Mouse (Mus musculus) urinary bladder, postnatal 14 days (tissue): ENCODE measurements around the gene Hoxd8.

Source experiments
- DNase-seq: peaks from one replicate; pipeline ENCODE4 v3.0.0; 2021; ENCODE audit warnings: low spot score

Hoxd8 gene

GRCm38 (mm10) chr2:74686301-74686987 lies 18.0 kb upstream of the Hoxd8 start:
- peak; percentile 78 for DNase-seq

DNA sequence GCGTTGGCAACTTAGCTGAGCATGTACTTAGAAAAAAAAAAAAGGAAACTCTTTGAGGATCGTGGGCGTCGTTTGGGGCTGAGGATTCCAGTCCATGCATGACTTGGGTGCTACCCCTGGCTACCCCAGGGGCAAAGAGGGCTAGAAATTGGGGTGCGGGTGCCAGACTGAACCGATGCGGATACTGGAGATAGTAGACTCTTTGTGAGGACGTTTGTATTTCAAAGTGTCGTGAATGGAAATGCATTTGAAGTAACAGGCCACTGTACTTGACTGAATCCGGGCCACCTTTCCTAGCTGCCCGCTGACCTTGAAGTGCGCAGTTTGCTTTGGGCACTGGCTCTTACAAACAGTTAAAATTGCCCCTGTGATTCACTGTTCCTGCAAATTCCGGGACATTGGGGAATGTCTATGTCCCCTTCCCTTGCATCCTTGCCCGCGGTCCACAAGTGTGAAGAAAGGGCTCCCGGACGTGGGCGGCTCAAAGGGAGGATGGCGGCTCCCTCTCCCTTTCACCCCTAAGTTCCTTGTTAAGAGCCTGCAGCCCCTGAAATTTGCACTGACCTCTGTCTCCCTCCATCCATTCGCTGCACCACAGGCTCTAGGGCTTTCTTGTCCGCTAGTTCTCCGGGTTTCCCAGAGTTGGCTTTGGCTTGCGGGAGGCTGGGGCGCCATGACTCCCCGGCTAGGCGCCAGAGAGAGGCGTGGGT lies 17.3 kb upstream of the Hoxd8 start:
- no peak for DNase-seq

GRCm38 (mm10) chr2:74687698-74688555 lies 16.5 kb upstream of the Hoxd8 start:
- DNase-seq: no peak

DNA sequence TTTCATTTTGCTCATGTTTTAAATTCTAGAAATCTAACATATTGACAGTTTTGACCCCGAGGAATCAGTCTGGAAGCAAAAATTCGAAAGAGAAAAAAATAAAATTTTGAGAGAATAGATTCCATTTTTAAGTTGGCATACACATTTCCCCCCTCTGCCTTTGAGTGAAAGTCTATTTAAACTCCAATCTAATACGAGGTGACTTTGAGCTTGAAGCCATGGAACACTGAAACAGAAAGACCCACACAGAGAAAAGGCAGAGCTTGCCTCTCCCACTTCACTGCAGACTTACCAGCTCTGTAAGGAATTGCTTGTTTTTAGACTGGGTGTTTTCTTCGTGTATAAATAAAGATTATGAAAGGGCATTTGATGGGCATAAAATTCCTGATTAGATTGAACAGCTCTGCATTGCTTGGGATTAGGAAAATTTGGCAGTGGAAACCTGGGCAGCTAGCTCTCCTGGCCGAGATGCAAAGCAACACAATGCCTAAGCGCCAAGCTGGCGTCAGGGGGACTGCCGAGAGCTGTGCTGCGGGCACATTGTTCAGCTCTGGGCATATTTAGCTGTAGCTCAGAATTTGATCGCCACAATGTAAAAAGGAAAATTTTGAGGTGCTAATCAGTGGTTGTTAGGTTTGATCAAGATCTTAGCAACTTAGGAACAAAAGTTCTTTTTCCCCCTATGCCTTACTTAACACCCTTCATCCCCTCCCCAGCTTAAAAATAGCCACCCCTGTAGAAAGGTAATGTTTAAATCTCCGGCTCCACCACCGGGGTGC lies 15.4 kb upstream of the Hoxd8 start:
- no peak for DNase-seq

- no peak for DNase-seq
These were observed 14.7 kb upstream of the Hoxd8 start for GRCm38 (mm10) chr2:74689574-74690337.

DNA sequence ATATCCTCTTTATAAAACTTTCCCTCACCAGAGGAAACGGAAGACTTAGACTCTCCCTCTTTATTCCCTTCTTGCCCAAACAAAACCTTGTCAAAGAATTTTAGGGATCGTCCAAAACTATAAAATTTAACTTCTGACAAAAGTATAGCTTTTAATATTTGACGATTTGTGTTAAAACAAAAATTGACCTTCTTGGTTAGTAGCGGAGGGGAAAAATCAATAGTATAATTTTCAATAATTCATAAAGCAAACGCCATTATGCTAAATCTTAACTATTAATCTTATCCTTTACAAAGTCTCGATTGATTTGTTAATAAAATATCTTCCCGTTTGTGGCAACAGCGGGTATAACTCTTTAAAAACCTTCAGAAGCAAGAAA lies 14.1 kb upstream of the Hoxd8 start:
- DNase-seq: no peak

DNA sequence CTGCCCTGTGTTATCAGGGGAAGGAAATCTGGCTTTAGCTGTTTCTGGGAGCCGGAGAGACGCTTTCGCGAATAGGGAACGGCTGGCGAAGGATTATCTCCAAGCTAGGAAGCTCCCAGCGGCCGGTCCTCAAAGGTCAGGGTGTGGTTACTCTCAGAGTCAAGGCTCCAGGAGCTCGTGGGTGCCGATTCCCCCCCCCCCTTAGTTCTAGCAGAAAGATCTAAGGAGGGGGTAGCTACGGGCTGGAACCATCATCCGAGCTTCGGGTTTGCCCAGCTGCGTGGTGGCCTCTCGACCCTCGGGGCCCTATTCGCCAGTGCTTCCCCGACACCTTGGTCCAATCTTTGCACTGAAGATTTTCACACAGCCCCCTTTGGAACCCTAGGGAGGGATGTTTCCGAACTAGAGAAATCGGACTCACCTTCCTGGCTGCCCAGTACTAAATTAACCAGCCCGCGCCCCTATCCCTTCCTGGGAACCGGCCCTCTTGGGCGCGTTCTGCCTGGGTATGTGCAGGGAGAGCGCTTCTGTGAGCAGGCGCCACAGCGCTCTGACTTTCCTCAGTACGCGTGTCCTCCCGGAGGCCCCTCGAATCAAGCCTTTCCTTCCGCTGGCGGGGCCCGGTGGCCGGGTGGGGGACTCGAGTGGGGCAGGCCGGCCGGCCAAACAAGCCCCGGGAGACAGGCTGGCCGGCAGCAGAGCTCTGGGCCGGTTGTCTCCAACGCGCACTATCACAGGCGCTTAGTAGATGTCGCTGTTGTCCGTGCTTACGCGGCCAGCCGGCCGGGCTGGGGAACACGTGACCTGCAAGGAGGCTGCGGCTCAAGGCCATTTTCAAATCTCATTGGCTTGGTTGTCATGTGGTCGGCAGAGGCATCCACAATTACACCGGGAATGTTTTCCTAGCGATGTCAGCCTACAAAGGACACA lies 13.1 kb upstream of the Hoxd8 start, which contains the start of gene Hoxd10:
Gene Hoxd10, plus strand, starts transcription at position 903 of the 930 bp plus-strand sequence.
- DNase-seq: peak; percentile 83

GRCm38 (mm10) chr2:74691995-74692807 lies 12.2 kb upstream of the Hoxd8 start:
- no peak for DNase-seq

DNA sequence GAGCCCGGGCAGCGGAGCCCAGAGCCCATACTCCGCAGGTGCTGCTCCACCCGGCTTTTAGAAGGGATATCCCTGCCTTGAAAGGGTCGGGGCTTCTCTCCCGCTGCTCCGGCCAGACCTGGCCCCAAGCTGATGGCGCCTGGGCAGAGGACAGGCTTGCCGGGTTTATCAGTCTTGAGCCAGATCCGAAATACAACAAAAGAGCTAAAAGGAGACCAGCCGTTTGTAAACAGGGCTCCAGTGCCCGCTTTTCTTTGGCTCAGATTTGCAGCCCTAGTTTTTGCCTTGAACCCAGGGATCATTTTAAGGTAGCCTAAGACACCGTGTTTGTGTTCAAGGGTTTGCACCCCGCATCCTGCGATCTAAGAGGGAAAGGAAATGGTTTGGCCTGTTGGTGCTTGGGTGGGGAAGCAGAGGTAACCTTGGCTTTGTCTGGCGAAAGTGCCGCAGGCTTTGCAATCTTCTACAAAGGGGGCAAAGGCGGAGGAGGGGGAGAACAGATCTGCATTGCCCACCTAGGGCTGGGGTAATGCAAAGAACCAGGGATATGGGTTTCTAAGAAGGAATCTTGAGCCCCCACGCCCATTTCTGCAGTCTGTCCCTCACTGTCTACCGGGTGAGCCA lies 11.5 kb upstream of the Hoxd8 start:
- DNase-seq: no peak

DNA sequence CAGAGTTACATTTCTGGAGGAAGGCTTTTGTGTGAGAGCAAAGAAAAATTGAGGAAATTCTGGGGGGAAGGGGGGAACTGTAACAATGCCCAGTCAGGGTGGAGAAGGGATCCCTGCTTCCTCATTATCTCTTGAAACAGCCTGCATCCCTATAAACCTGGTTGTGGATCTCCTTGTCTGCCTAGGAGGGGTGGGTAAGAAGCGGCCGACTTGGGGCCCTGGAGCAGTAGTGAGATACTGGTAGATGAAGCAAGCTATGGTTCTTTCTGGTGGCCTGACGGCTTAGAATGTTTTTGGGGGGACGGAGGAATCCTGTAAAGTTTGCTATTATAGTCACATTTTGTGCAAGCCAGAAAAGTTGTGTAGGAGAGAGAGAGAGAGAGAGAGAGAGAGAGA lies 11.0 kb upstream of the Hoxd8 start:
- DNase-seq: no peak

- no peak for DNase-seq
These were observed 10.3 kb upstream of the Hoxd8 start for GRCm38 (mm10) chr2:74694066-74694465.

DNA sequence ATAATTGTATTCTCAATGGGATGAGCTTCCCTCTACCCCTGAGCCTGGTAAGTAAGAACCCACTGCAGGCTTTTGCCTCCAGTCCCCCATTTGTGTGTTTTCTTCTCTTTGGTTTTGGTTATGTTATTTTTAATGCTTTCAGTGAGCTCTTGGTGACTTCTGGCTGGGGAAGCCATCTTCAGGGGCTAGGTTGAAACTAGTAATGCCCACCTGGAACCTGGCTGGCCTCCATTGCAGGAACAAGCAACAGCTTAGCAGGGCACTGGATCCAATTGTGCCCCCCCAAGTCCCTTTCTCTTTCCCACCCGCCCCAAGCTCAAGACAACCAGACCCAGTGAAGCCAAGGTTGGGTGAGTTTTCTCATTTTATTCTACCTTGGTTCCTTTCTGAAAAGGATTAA lies 9.0 kb upstream of the Hoxd8 start:
- no peak for DNase-seq

DNA sequence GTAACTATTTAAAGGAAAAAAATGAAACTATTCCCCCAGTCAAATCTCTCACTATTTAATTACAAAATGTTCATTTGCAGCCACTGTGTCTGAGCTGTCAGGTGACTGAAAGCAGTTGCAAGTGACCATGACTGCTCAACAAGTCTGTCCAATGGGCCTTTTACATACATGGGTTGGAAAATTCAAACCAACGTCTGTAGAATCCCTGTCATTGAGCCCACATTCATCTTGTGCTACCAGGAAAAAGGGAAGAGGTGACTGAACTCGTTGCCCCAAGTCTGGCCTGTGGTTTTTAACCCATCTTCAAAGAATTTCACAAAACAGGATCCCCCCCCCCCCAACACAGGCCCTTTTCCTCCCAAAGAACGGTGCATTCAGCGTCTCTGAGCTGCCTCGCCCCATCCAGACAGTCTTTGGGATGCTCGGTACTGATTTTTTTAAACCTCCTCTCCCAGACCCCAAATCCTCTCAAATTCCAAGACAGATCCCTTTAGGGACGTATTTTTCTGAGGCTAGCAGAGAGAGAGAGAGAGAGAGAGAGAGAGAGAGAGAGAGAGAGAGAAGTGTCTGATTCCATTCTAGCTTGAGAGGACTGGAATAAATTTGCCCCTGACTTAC lies 8.5 kb upstream of the Hoxd8 start:
- no peak for DNase-seq

DNA sequence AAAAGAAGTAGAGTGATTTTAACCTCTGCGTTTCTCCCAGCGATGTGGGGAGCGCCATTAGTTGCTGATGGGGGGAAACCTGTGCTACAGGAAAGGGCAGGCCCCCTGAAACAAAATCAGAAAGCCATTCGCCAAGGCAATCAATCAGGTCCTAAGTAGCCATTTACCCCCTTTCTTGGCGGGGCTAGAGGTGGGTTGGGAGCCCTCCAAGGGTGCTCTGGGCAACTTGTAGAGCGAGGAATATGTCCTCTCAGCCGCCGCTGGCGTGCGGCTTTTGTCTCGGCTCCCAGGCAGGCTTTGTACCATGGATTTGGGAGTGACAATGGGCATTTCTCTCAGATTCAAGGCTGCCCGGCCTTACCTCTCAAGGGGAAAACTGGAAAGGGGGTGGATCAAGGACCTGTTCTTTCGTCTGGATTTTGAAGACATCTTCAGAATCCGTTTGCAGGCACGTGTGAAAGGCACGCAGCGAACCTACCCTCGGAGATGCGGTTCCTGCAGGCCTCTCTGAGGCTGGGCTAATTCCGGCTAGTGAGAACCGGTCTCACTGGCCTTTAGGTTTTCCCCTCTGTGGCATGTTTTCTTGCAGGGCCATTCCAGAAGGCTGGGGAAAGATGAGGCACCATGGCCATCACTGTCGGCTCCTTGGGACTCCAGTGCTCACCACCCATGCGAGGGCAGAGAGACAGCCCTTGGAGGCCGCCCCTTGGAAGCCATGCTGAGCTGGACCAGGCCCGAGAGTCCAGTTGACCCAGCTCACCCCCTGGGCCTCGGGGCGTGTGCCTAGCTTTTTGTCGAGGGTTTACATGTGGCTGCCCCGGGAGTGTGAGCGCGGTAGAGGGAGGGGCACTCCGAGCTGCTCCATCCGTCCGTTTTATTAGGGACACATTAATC lies 7.7 kb upstream of the Hoxd8 start:
- no peak for DNase-seq

GRCm38 (mm10) chr2:74697567-74698121 lies 6.8 kb upstream of the Hoxd8 start, which contains the start of gene Hoxd9:
Gene Hoxd9 (plus strand): TSS chr2:74697727.
- peak; percentile 79 for DNase-seq

DNA sequence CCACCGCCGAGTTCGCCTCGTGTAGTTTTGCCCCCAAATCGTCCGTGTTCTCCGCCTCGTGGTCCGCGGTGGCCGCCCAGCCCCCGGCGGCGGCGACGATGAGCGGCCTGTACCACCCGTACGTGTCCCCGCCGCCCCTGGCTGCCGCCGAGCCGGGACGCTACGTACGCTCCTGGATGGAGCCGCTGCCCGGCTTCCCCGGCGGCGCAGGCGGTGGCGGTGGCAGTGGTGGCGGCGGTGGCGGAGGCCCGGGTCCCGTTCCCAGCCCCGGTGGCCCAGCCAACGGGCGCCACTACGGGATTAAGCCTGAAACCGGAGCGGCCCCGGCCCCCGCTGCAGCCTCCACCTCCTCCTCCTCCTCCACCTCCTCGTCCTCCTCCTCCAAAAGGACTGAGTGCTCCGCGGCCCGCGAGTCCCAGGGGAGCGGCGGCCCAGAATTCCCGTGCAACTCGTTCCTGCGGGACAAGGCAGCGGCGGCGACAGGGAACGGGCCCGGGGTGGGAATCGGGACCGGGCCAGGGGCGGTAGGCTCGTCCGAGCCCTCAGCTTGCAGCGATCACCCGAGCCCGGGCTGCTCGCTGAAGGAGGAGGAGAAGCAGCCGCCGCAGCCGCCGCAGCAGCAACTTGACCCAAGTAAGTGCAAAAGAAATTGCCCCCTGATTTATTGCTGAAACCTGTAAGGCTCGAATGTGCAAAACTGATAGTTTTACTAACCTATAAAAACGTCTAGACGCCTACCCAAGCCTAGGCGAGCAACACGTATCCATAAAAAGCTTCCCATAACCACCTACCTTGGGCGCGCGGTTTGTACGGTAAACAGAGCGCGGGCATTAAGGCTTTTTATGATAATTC lies 6.0 kb upstream of the Hoxd8 start:
- DNase-seq: peak; percentile 53
